Mouse (Mus musculus) myocyte (in vitro differentiated cells): Measurements from ENCODE around the gene Mag. TPM values are rescaled to one million over a fixed set of nuclear protein-coding genes. Genes with fewer than 3 reads are reported as not detected.

ENCODE experiments used
- H3K27me3 ChIP-seq: one replicate; pipeline ENCODE4 v1.6.1; 2011; ENCODE audit not compliant: control insufficient read depth, insufficient read depth, insufficient read length
- H3K36me3 ChIP-seq: one replicate; pipeline ENCODE4 v1.6.1; 2011; ENCODE audit not compliant: control insufficient read depth, insufficient read depth
- H3K4me2 ChIP-seq: one replicate; pipeline ENCODE4 v1.6.1; 2011; ENCODE audit warnings: low read depth, control low read depth
- H3K4me3 ChIP-seq: one replicate; pipeline ENCODE4 v1.5.1; 2011; ENCODE audit warnings: mild to moderate bottlenecking, control low read depth, moderate library complexity
- H3K79me2 ChIP-seq: one replicate; pipeline ENCODE4 v1.6.1; 2011; ENCODE audit not compliant: control insufficient read depth, insufficient read depth
- H3ac ChIP-seq: one replicate; pipeline ENCODE4 v1.6.1; 2011; ENCODE audit not compliant: control insufficient read depth, insufficient read length
- CEBPB ChIP-seq: IDR thresholded peaks from 2 replicates; pipeline ENCODE4 v1.6.1; 2011; ENCODE audit warnings: mild to moderate bottlenecking, moderate library complexity; ENCODE audit not compliant: poor library complexity, insufficient read depth, severe bottlenecking
- E2F4 ChIP-seq: IDR thresholded peaks from one replicate; pipeline ENCODE4 v1.6.1; 2011; ENCODE audit warnings: mild to moderate bottlenecking, control low read depth, moderate library complexity; ENCODE audit not compliant: insufficient read depth
- MAX ChIP-seq: IDR thresholded peaks from one replicate; pipeline ENCODE4 v1.6.1; 2011; ENCODE audit warnings: low read depth, mild to moderate bottlenecking, control low read depth
- MYOD1 ChIP-seq, 3 experiments: IDR thresholded peaks; one replicate each; pipeline ENCODE4 v1.6.1; 2011; ENCODE audit warnings: control low read depth in 2 of 3, low read depth in 2 of 3, mild to moderate bottlenecking in 2 of 3, moderate library complexity in 1 of 3; ENCODE audit not compliant: insufficient read length in 2 of 3, control insufficient read depth in 1 of 3
- MYOG ChIP-seq, 3 experiments: IDR thresholded peaks; one replicate each; pipeline ENCODE4 v1.6.1; 2011; ENCODE audit warnings: control low read depth in 2 of 3, low read depth in 2 of 3, mild to moderate bottlenecking in 2 of 3; ENCODE audit not compliant: insufficient read length in 2 of 3, control insufficient read depth in 1 of 3, insufficient read depth in 1 of 3
- POLR2A ChIP-seq: IDR thresholded peaks from one replicate; pipeline ENCODE4 v1.6.1; 2011; ENCODE audit warnings: low read depth, mild to moderate bottlenecking, control low read depth, moderate library complexity; ENCODE audit not compliant: insufficient read length
- POLR2AphosphoS2 ChIP-seq: IDR thresholded peaks from one replicate; pipeline ENCODE4 v1.6.1; 2011; ENCODE audit warnings: low read depth, control low read depth; ENCODE audit not compliant: insufficient read length
- REST ChIP-seq: IDR thresholded peaks from one replicate; pipeline ENCODE4 v1.6.1; 2011; ENCODE audit warnings: mild to moderate bottlenecking, control low read depth, moderate library complexity; ENCODE audit not compliant: insufficient read depth, insufficient read length
- SRF ChIP-seq: IDR thresholded peaks from one replicate; pipeline ENCODE4 v1.6.1; 2011; ENCODE audit warnings: low read depth; ENCODE audit not compliant: control insufficient read depth, insufficient read length
- TCF12 ChIP-seq: IDR thresholded peaks from one replicate; pipeline ENCODE4 v1.6.1; 2011; ENCODE audit warnings: mild to moderate bottlenecking, control low read depth; ENCODE audit not compliant: poor library complexity, insufficient read depth, severe bottlenecking
- TCF3 ChIP-seq: IDR thresholded peaks from one replicate; pipeline ENCODE4 v1.6.1; 2011; ENCODE audit warnings: low read depth, control low read depth; ENCODE audit not compliant: insufficient read length
- USF1 ChIP-seq: IDR thresholded peaks from one replicate; pipeline ENCODE4 v1.6.1; 2011; ENCODE audit warnings: low read depth, mild to moderate bottlenecking, control low read depth, moderate library complexity
- polyA plus RNA-seq: library from polyadenylated mRNA; unstranded; fragments of >200 nt; fragmentation: generic; extraction: Trizol; gene quantifications from one replicate; pipeline ENCODE4 v1.2.1, GENCODE M21; 2012; ENCODE audit warnings: missing spikeins

Gene Mag
- polyA plus RNA-seq, 1 experiment: 0.01 TPM

DNA sequence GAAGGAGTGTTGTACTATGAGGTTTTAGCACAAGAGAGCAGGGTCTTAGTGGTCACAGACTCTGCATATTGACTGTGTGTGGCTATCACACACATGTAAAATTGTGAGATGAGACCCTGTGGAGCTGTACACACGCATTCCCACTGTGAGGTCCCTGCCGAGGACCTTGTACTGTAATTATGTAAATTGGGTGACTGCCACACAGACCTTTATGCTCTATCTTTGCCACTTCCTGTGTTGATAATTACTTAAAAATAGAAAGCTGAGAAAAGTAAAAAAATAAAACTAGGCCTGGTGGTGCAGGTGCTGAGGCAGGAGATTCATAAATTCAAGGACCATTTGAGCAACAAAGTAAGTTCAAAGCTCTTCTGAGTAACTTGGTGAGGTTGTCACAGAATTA, 24.0 kb downstream of the Mag start:
- Histone ChIP-seq H3K36me3 (no peaks in the 10 kb centered on the region), H3K79me2 (no peaks in the 10 kb centered on the region), H3ac (no peak overlapping the region), H3K27me3 (peaks cover 6% of the 10 kb centered on the region), H3K4me2 (no peak overlapping the region), H3K4me3 (no peak overlapping the region)
- TF ChIP-seq E2F4: no peak
- TF ChIP-seq POLR2AphosphoS2: no peak
- no peak for TF ChIP-seq REST
- TF ChIP-seq TCF12: no peak
- no peak for TF ChIP-seq MYOG (IDR thresholded peaks at IDR 0.05; ENCODE audit: control insufficient read depth in 1 of 3, insufficient read depth in 1 of 3, insufficient read length in 2 of 3, low read depth in 2 of 3)
- no peak for TF ChIP-seq MAX
- TF ChIP-seq MYOD1 (IDR thresholded peaks at IDR 0.05; ENCODE audit: control insufficient read depth in 1 of 3, insufficient read length in 2 of 3, low read depth in 2 of 3): no peak
- TF ChIP-seq TCF3: no peak
- no peak for TF ChIP-seq SRF
- TF ChIP-seq CEBPB: no peak
- TF ChIP-seq USF1: no peak
- TF ChIP-seq POLR2A: no peak

DNA sequence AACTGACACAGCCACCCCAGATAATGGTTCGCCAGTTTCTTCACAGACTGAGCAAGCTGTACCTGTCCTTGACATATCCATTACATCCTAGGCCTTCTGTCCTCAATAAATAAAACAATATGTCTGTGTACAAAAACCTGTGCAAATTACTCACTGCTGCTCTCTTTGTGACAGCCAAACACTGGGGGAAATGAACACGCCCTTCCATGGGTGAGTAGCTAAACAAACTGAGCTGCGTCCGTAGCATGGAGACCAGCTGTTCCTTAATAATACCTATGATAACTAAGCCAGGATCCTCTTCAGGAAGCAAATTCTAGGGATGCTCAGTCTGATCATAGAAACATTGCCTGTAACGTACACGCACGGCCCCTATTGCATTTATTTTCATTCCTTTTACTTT, 25.9 kb downstream of the Mag start:
- Histone ChIP-seq H3K36me3 (no peaks in the 10 kb centered on the region), H3K27me3 (peaks cover 6% of the 10 kb centered on the region), H3K4me3 (no peak overlapping the region), H3K79me2 (no peaks in the 10 kb centered on the region), H3ac (no peak overlapping the region), H3K4me2 (no peak overlapping the region)
- TF ChIP-seq TCF12 (no peak), MYOD1 (IDR thresholded peaks at IDR 0.05; ENCODE audit: control insufficient read depth in 1 of 3, insufficient read length in 2 of 3, low read depth in 2 of 3) (no peak)

DNA sequence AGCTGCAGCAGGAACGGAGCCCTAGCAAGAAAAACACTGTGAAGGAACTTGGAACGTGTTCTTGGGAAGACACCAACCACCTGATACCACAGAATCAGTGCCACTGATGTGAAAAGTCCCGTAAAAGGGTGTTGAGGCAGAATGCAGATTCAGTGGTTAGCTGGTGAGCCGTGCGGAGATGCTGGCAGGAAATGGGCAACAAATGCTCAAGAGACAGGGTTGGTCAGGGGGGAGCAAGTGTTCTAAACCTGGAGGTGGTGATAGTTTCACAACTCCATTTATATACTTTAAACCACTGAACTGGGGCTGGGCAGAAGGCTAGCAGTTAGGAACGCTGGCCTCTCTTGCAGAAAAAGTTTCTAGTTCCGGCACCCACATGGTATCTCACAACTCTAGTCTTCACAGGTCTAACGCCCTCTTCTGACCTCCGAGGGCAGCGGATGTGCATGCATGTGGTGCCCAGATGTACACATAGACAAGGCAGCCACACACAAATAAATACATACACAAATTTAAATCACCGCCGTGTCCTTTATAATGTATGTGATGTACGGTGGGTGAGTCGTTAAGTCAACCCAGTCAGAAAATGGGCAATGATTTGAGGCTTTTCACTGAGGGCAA, 27.0 kb downstream of the Mag start:
- no peak overlapping the region for H3ac ChIP-seq
- TF ChIP-seq TCF12 (no peak), POLR2AphosphoS2 (no peak), MYOD1 (IDR thresholded peaks at IDR 0.05; ENCODE audit: control insufficient read depth in 1 of 3, insufficient read length in 2 of 3, low read depth in 2 of 3) (no peak), MYOG (IDR thresholded peaks at IDR 0.05; ENCODE audit: control insufficient read depth in 1 of 3, insufficient read depth in 1 of 3, insufficient read length in 2 of 3, low read depth in 2 of 3) (no peak), CEBPB (no peak), TCF3 (no peak), SRF (no peak), E2F4 (no peak), USF1 (no peak)
- H3K27me3 ChIP-seq: peaks cover 6% of the 10 kb centered on the region
- H3K4me3 ChIP-seq: no peak overlapping the region
- no peaks in the 10 kb centered on the region for H3K79me2 ChIP-seq
- H3K4me2 ChIP-seq: no peak overlapping the region
- no peaks in the 10 kb centered on the region for H3K36me3 ChIP-seq

DNA sequence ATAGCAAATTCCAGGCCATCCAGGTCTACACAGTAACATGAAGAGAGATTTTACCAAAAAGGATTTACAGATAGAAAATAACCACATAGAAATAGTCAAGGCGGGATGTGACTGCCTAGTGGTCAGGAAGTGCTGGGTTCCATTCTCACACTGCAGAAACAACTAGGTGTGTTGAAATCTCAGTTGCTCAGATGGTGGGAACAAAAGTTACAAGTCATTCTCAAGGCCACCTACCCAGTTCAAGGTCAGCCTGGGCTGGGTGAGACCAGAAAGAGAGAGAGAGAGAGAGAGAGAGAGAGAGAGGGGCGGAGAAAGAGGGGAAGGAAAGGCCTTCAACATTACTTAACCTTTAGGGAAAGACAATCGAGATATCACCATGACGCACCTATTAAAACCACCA, 27.8 kb downstream of the Mag start:
- Histone ChIP-seq H3K4me3 (no peak overlapping the region), H3K79me2 (no peaks in the 10 kb centered on the region), H3K4me2 (no peak overlapping the region), H3ac (no peak overlapping the region), H3K27me3 (peaks cover 6% of the 10 kb centered on the region), H3K36me3 (no peaks in the 10 kb centered on the region)
- TF ChIP-seq TCF3: no peak
- no peak for TF ChIP-seq REST
- no peak for TF ChIP-seq MAX
- no peak for TF ChIP-seq POLR2AphosphoS2
- TF ChIP-seq USF1: no peak
- TF ChIP-seq TCF12: no peak
- no peak for TF ChIP-seq E2F4

DNA sequence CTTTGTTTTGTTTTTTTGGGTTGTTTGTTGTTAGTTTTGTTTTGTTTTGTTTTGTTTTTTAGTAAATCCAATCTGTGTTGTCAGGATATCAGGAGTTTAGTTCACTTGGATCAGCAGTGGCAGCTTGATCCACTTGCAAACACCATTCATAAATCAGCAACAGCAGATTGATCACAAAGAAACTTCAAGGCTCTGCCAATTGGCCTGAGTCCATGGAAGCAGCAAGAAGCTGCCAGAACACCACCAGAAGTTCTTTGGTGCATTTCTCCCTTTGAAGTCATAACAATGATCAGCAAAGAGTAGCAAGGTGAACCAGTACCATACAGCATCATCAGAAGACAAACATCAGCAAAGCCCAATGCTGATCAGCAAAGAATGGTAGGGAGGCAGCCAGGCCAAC, 30.6 kb downstream of the Mag start:
- H3K4me3 ChIP-seq: no peak overlapping the region
- no peak for TF ChIP-seq MYOG (IDR thresholded peaks at IDR 0.05; ENCODE audit: control insufficient read depth in 1 of 3, insufficient read depth in 1 of 3, insufficient read length in 2 of 3, low read depth in 2 of 3)
- TF ChIP-seq E2F4: no peak
- no peak for TF ChIP-seq POLR2A
- TF ChIP-seq SRF: no peak
- no peak for TF ChIP-seq MYOD1 (IDR thresholded peaks at IDR 0.05; ENCODE audit: control insufficient read depth in 1 of 3, insufficient read length in 2 of 3, low read depth in 2 of 3)
- no peak for TF ChIP-seq TCF3
- no peak for TF ChIP-seq TCF12
- TF ChIP-seq REST: no peak
- no peak for TF ChIP-seq USF1
- no peak for TF ChIP-seq POLR2AphosphoS2
- no peak for TF ChIP-seq CEBPB
- H3K4me2 ChIP-seq: no peak overlapping the region
- H3K79me2 ChIP-seq: no peaks in the 10 kb centered on the region
- H3ac ChIP-seq: no peak overlapping the region
- peaks cover 6% of the 10 kb centered on the region for H3K27me3 ChIP-seq
- no peaks in the 10 kb centered on the region for H3K36me3 ChIP-seq
